Mouse (Mus musculus): ENCODE measurements at regions not wholly inside any gene's neighbourhood (a gene's known extent, or its start where the extent isn't known, plus 50 kb on each side); places are given as distances from the start of the nearest gene placed in this dataset.

- DNase-seq (ENCODE audit: low spot score in 2 of 2), result no peak
Observed at GRCm38 (mm10) chr4:11903861-11904260, 77.2 kb downstream of the Gm10604 start.

- no peak for DNase-seq (ENCODE audit: low spot score in 2 of 2)
Observed at GRCm38 (mm10) chr4:11903401-11903800, 77.7 kb downstream of the Gm10604 start.

- DNase-seq (ENCODE audit: low spot score in 2 of 2), result no peak
Observed at GRCm38 (mm10) chr4:11899979-11900624, 81.0 kb downstream of the Gm10604 start.

- DNase-seq (ENCODE audit: low spot score in 2 of 2), result no peak
Observed at GRCm38 (mm10) chr4:11897231-11897630, 83.8 kb downstream of the Gm10604 start.

GRCm38 (mm10) chr4:11895857-11896825 is 84.9 kb downstream of the Gm10604 start:
- DNase-seq (ENCODE audit: low spot score in 2 of 2), result peak in 1 of 2 experiments; percentile 68

GRCm38 (mm10) chr4:11893560-11894205 is 87.4 kb downstream of the Gm10604 start:
- no peak for DNase-seq (ENCODE audit: low spot score in 2 of 2)

GRCm38 (mm10) chr4:11889039-11889600 is 91.9 kb downstream of the Gm10604 start:
- DNase-seq (ENCODE audit: low spot score in 2 of 2), result no peak

GRCm38 (mm10) chr4:11887377-11887776 is 93.7 kb downstream of the Gm10604 start:
- DNase-seq (ENCODE audit: low spot score in 2 of 2), result no peak

GRCm38 (mm10) chr4:11885499-11885898 is 95.6 kb downstream of the Gm10604 start:
- no peak for DNase-seq (ENCODE audit: low spot score in 2 of 2)

- no peak for DNase-seq (ENCODE audit: low spot score in 2 of 2)
Observed at GRCm38 (mm10) chr4:11884818-11885217, 96.2 kb downstream of the Gm10604 start.

- no peak for DNase-seq (ENCODE audit: low spot score in 2 of 2)
Observed at GRCm38 (mm10) chr4:11883295-11883694, 97.8 kb downstream of the Gm10604 start.

GRCm38 (mm10) chr4:11882666-11883065 is 98.4 kb downstream of the Gm10604 start:
- DNase-seq (ENCODE audit: low spot score in 2 of 2), result no peak

GRCm38 (mm10) chr4:11878638-11879037 is 102.4 kb downstream of the Gm10604 start:
- no peak for DNase-seq (ENCODE audit: low spot score in 2 of 2)

GRCm38 (mm10) chr4:11877945-11878344 is 103.1 kb downstream of the Gm10604 start:
- no peak for DNase-seq (ENCODE audit: low spot score in 2 of 2)

- DNase-seq (ENCODE audit: low spot score in 2 of 2), result no peak
Observed at GRCm38 (mm10) chr4:11876009-11876408, 105.1 kb downstream of the Gm10604 start.

- no peak for DNase-seq (ENCODE audit: low spot score in 2 of 2)
Observed at GRCm38 (mm10) chr4:11874586-11875264, 106.3 kb downstream of the Gm10604 start.

- DNase-seq (ENCODE audit: low spot score in 2 of 2), result no peak
Observed at GRCm38 (mm10) chr4:11872036-11872435, 109.0 kb downstream of the Gm10604 start.

- DNase-seq (ENCODE audit: low spot score in 2 of 2), result no peak
Observed at GRCm38 (mm10) chr4:11869721-11870120, 111.3 kb downstream of the Gm10604 start.

GRCm38 (mm10) chr4:11868565-11868964 is 112.5 kb downstream of the Gm10604 start:
- no peak for DNase-seq (ENCODE audit: low spot score in 2 of 2)
